Mouse (Mus musculus) lung, embryonic 14.5 days (tissue): ENCODE measurements around the gene Tap1. TPM values are rescaled to one million over a fixed set of nuclear protein-coding genes. Genes with fewer than 3 reads are reported as not detected.

ENCODE experiments used
- ATAC-seq: fragments of 200-750 bp; cut with Nextera tagmentation; 2 replicates; pipeline ENCODE4 v1.8.0; 2017; ENCODE audit warnings: mild to moderate bottlenecking, moderate TSS enrichment, moderate library complexity; ENCODE audit not compliant: insufficient read depth
- DNase-seq: peaks from one replicate; pipeline ENCODE4 v3.0.0-alpha.2; 2015
- H3K27ac ChIP-seq: fragments of 300-500 bp; sonication (generic); 2 replicates; pipeline ENCODE4 v1.5.1; 2014; ENCODE audit warnings: low read depth, mild to moderate bottlenecking, moderate library complexity
- H3K27me3 ChIP-seq: fragments of 300-500 bp; sonication (generic); 2 replicates; pipeline ENCODE4 v1.6.1; 2014; ENCODE audit warnings: low read length, control low read depth; ENCODE audit not compliant: insufficient read depth
- H3K36me3 ChIP-seq: fragments of 300-500 bp; sonication (generic); 2 replicates; pipeline ENCODE4 v1.6.1; 2014; ENCODE audit warnings: control low read depth; ENCODE audit not compliant: insufficient read depth
- H3K4me1 ChIP-seq: fragments of 300-500 bp; sonication (generic); 2 replicates; pipeline ENCODE4 v1.6.1; 2014; ENCODE audit warnings: antibody characterized with exemption, control low read depth; ENCODE audit not compliant: insufficient read depth
- H3K4me2 ChIP-seq: fragments of 300-500 bp; sonication (generic); 2 replicates; pipeline ENCODE4 v1.6.1; 2014; ENCODE audit warnings: mild to moderate bottlenecking
- H3K4me3 ChIP-seq: fragments of 300-500 bp; sonication (generic); 2 replicates; pipeline ENCODE4 v1.5.1; 2014; ENCODE audit warnings: low read depth, low read length
- H3K9ac ChIP-seq: fragments of 300-500 bp; sonication (generic); 2 replicates; pipeline ENCODE4 v1.6.1; 2014
- H3K9me3 ChIP-seq: fragments of 300-500 bp; sonication (generic); 2 replicates; pipeline ENCODE4 v1.6.1; 2016; ENCODE audit warnings: low read depth, low read length, control low read depth
- CTCF ChIP-seq: IDR thresholded peaks from 2 replicates; pipeline ENCODE4 v1.5.1; 2016; ENCODE audit warnings: antibody characterized with exemption, low read depth
- WGBS: fragments of 180-500 bp; shearing (Covaris S2); extraction: QIAGEN DNeasy Blood & Tissue Kit; methylation state at CpG from one replicate; pipeline ENCODE4 v1.1.7; 2014; 5-methylcytosine and 5-hydroxymethylcytosine counted together
- polyA plus RNA-seq: library from polyadenylated mRNA; unstranded; fragments of >200 nt; fragmentation: Nextera tagmentation; extraction: Ambion mirVana; gene quantifications from 2 replicates; pipeline ENCODE4 v1.2.1, GENCODE M21; 2014

The Tap1 gene
- polyA plus RNA-seq, 1 experiment from 2014 or later, result 4.0 TPM

- WGBS, result 45% methylated on average over 6 of the region's 6 CpGs
- Histone ChIP-seq H3K27ac (no peak overlapping the region), H3K4me2 (no peak overlapping the region), H3K27me3 (peaks cover 5% of the 10 kb centered on the region), H3K9me3 (0 out of 2 replicates have a peak, but pooled peaks cover 8% of the 10 kb centered on the region), H3K36me3 (no peaks in the 10 kb centered on the region), H3K4me3 (no peak overlapping the region), H3K4me1 (no peaks in the 10 kb centered on the region), H3K9ac (no peak overlapping the region)
- DNase-seq (no peak), ATAC-seq (no peak)
- TF ChIP-seq CTCF, result no peak
Measured at GRCm38 (mm10) chr17:34179019-34179418, 8.3 kb upstream of the Tap1 start.

DNA sequence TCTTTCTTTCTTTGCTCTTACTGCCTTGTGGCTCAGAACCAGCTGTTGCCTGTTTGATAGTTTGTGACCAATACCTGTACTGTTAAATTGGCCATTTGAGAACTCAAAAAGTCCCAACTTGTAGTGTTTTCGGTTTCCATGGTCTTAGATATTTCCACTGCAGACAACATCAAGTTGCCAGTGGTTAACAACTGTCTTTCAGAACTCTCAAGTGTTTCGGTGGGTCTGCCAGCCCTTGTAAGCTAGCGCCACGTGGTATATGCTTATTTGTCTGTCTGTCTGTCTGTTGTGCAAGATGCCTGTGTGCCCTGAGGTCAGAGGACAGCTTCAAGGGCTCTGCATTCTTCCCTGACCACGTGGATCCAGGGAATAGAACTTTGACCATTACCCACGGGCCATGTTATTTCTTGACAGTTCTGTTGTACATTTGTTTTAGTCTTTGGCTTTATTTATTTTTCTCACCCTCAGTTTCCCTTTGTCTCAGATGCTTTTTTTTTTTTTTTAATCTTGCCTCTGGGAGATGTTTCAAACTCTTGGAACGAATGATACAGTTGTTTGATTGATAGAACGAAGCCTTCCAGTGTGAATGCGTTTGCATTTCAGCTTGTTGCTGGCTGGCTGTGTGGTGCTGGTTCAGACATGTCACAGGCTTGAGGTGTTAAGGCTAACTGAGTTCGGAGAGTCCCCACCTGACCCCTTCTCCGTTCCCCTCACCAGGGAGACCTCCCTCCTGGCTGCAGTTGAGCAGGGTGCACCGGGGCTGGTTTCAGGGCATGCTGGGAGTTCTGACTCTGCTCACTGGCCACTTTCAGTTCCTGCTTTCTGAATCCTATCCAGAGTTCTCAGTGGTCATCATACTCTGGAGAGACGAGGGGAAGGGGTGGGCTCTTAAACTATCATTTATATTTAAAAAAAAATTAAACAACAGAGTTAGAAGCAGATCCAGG is 7.2 kb upstream of the Tap1 start:
- Histone ChIP-seq H3K9me3 (0 out of 2 replicates have a peak, but pooled peaks cover 8% of the 10 kb centered on the region), H3K36me3 (no peaks in the 10 kb centered on the region), H3K27me3 (peaks cover 9% of the 10 kb centered on the region), H3K4me1 (no peaks in the 10 kb centered on the region), H3K9ac (no peak overlapping the region), H3K27ac (no peak overlapping the region), H3K4me3 (no peak overlapping the region), H3K4me2 (no peak overlapping the region)
- WGBS, result 56% methylated on average over 13 of the region's 13 CpGs
- no peak for ATAC-seq
- DNase-seq, result no peak
- no peak for TF ChIP-seq CTCF

GRCm38 (mm10) chr17:34183564-34184219 is 3.7 kb upstream of the Tap1 start:
- Histone ChIP-seq H3K27ac (no peak overlapping the region), H3K4me3 (no peak overlapping the region), H3K36me3 (no peaks in the 10 kb centered on the region), H3K27me3 (peaks cover 32% of the 10 kb centered on the region), H3K9ac (no peak overlapping the region), H3K4me2 (no peak overlapping the region), H3K9me3 (no peaks in the 10 kb centered on the region), H3K4me1 (0 out of 2 replicates have a peak, but pooled peaks cover 5% of the 10 kb centered on the region)
- WGBS, result 63% methylated on average over 15 of the region's 15 CpGs
- ATAC-seq, result no peak
- DNase-seq, result no peak
- no peak for TF ChIP-seq CTCF

- Histone ChIP-seq H3K4me2 (no peak overlapping the region), H3K27ac (no peak overlapping the region), H3K9me3 (no peaks in the 10 kb centered on the region), H3K9ac (no peak overlapping the region), H3K27me3 (peaks cover 32% of the 10 kb centered on the region), H3K36me3 (no peaks in the 10 kb centered on the region), H3K4me1 (0 out of 2 replicates have a peak, but pooled peaks cover 5% of the 10 kb centered on the region), H3K4me3 (no peak overlapping the region)
- ATAC-seq (no peak), DNase-seq (no peak)
- 82% methylated on average over 9 of the region's 9 CpGs for WGBS
- TF ChIP-seq CTCF, result no peak
Measured at GRCm38 (mm10) chr17:34185526-34185925, 1.8 kb upstream of the Tap1 start.

- DNase-seq (peak; percentile 35), ATAC-seq (no peak; the same call in 1 of the 2 replicates)
- no peak overlapping the region for H3K27ac ChIP-seq
- no peak for TF ChIP-seq CTCF
- H3K4me2 ChIP-seq, result peak overlapping the region; percentile 92
- 3% methylated on average over 14 of the region's 14 CpGs for WGBS
- H3K4me3 ChIP-seq, result peak overlapping the region; percentile 55
- H3K36me3 ChIP-seq, result no peaks in the 10 kb centered on the region
- H3K9me3 ChIP-seq, result no peaks in the 10 kb centered on the region
- H3K9ac ChIP-seq, result peak overlapping the region; percentile 65
- peaks cover 32% of the 10 kb centered on the region for H3K27me3 ChIP-seq
- H3K4me1 ChIP-seq, result 0 out of 2 replicates have a peak, but pooled peaks cover 5% of the 10 kb centered on the region
Measured at GRCm38 (mm10) chr17:34186885-34187260, 480 bp upstream of the Tap1 start.

DNA sequence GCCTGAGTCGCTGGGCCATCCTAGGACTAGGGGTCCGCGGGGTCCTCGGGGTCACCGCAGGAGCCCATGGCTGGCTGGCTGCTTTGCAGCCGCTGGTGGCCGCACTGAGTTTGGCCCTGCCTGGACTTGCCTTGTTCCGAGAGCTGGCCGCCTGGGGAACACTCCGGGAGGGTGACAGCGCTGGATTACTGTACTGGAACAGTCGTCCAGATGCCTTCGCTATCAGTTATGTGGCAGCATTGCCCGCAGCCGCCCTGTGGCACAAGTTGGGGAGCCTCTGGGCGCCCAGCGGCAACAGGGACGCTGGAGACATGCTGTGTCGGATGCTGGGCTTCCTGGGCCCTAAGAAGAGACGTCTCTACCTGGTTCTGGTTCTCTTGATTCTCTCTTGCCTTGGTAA is 657 bp downstream of the Tap1 start:
- Histone ChIP-seq H3K4me1 (0 out of 2 replicates have a peak, but pooled peaks cover 5% of the 10 kb centered on the region), H3K4me2 (peak overlapping the region; percentile 92), H3K27ac (peak overlapping the region; percentile 61; the same call in 1 of the 2 replicates), H3K27me3 (peaks cover 39% of the 10 kb centered on the region), H3K9ac (peak overlapping the region; percentile 65), H3K4me3 (peak overlapping the region; percentile 55), H3K36me3 (no peaks in the 10 kb centered on the region), H3K9me3 (no peaks in the 10 kb centered on the region)
- no peak for TF ChIP-seq CTCF
- ATAC-seq (no peak), DNase-seq (peak; percentile 31)
- 3% methylated on average over 20 of the region's 20 CpGs for WGBS

DNA sequence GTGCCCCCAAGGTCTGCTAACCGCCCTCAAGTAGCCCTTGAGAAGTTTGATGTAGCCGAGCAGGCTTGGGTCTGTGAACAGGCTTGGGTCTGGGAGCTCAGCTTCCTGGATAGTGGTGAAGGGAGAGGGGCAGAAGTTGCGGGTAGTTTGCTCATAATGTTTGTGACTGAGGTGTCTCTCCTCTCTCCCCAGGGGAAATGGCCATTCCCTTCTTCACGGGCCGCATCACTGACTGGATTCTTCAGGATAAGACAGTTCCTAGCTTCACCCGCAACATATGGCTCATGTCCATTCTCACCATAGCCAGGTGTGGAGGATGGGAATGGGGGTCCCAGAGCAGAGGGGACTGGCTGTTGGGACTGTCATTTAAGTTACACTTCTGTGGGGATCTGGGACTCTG is 1.6 kb downstream of the Tap1 start:
- Histone ChIP-seq H3K4me3 (no peak overlapping the region), H3K27ac (no peak overlapping the region), H3K27me3 (peaks cover 48% of the 10 kb centered on the region), H3K9ac (no peak overlapping the region), H3K36me3 (no peaks in the 10 kb centered on the region), H3K4me2 (no peak overlapping the region), H3K4me1 (0 out of 2 replicates have a peak, but pooled peaks cover 5% of the 10 kb centered on the region), H3K9me3 (no peaks in the 10 kb centered on the region)
- no peak for ATAC-seq
- no peak for DNase-seq
- no peak for TF ChIP-seq CTCF
- WGBS, result 53% methylated on average over 6 of the region's 6 CpGs
